Mouse (Mus musculus): ENCODE measurements around the gene Gm21679. TPM values are rescaled to one million over a fixed set of nuclear protein-coding genes. Genes with fewer than 3 reads are reported as not detected.
"Not testable (repeated sequence)": the region's sequence is repeated elsewhere in the genome, so short reads cannot be mapped to it uniquely, and the experiment has no call there.

Gene Gm21679
- not detected in 2 replicates for total RNA-seq (2017)

GRCm38 (mm10) chrY:29683270-29683669 lies at the start of gene Gm21679:
Gene Gm21679 (minus strand): TSS chrY:29683370.
- ATAC-seq (replicated peaks; ENCODE audit: low read depth, poor library complexity, severe bottlenecking): not testable (repeated sequence)
